Mouse (Mus musculus) heart, embryonic 14.5 days (tissue): ENCODE measurements at regions not wholly inside any gene's neighbourhood (a gene's known extent, or its start where the extent isn't known, plus 50 kb on each side); places are given as distances from the start of the nearest gene placed in this dataset.

Source experiments
- ATAC-seq: fragments of 200-750 bp; cut with Nextera tagmentation; 2 replicates; pipeline ENCODE4 v1.8.0; 2017; ENCODE audit warnings: low read depth, moderate TSS enrichment; ENCODE audit not compliant: insufficient number of reproducible peaks, insufficient read depth, low FRiP score
- H3K27ac ChIP-seq, 2 experiments: fragments of 200-500 bp in 1 of 2; fragments of 300-500 bp in 1 of 2; sonication (generic) in 1 of 2; replicated peaks in 1 of 2; 2 replicates each; pipeline ENCODE4 v1.5.1; 2012 to 2014; ENCODE audit warnings: low read depth in 2 of 2, low read length in 2 of 2, control low read depth in 1 of 2, mild to moderate bottlenecking in 1 of 2, mixed read lengths in 1 of 2; ENCODE audit not compliant: control insufficient read depth in 1 of 2, insufficient read depth in 1 of 2
- H3K27me3 ChIP-seq: fragments of 300-500 bp; sonication (generic); 2 replicates; pipeline ENCODE4 v1.6.1; 2014; ENCODE audit warnings: mild to moderate bottlenecking, low read length, control low read depth; ENCODE audit not compliant: control insufficient read depth, insufficient read depth
- H3K36me3 ChIP-seq: fragments of 300-500 bp; sonication (generic); 2 replicates; pipeline ENCODE4 v1.6.1; 2014; ENCODE audit warnings: mild to moderate bottlenecking, control low read depth, low read length, mixed read lengths; ENCODE audit not compliant: control insufficient read depth, insufficient read depth
- H3K4me1 ChIP-seq, 2 experiments: fragments of 200-500 bp in 1 of 2; fragments of 300-500 bp in 1 of 2; sonication (generic) in 1 of 2; 2 replicates each; pipeline ENCODE4 v1.6.1; 2012 to 2014; ENCODE audit warnings: low read length in 2 of 2, control low read depth in 1 of 2, mixed read lengths in 1 of 2; ENCODE audit not compliant: control insufficient read depth in 2 of 2, insufficient read depth in 2 of 2
- H3K4me2 ChIP-seq: fragments of 300-500 bp; sonication (generic); 2 replicates; pipeline ENCODE4 v1.6.1; 2014; ENCODE audit warnings: mild to moderate bottlenecking, low read length
- H3K4me3 ChIP-seq, 2 experiments: fragments of 200-500 bp in 1 of 2; fragments of 300-500 bp in 1 of 2; sonication (generic) in 1 of 2; 2 replicates each; pipeline ENCODE4 v1.5.1; 2012 to 2014; ENCODE audit warnings: low read length in 2 of 2, mild to moderate bottlenecking in 2 of 2, control low read depth in 1 of 2, low read depth in 1 of 2, moderate library complexity in 1 of 2; ENCODE audit not compliant: control insufficient read depth in 1 of 2, insufficient read depth in 1 of 2
- H3K9ac ChIP-seq: fragments of 300-500 bp; sonication (generic); 2 replicates; pipeline ENCODE4 v1.6.1; 2014; ENCODE audit warnings: mild to moderate bottlenecking, low read length
- H3K9me3 ChIP-seq: fragments of 300-500 bp; sonication (generic); 2 replicates; pipeline ENCODE4 v1.6.1; 2016; ENCODE audit warnings: low read length, control low read depth; ENCODE audit not compliant: control insufficient read depth
- WGBS: fragments of 180-500 bp; shearing (Covaris S2); extraction: QIAGEN DNeasy Blood & Tissue Kit; methylation state at CpG from one replicate; pipeline ENCODE4 v1.1.7; 2014; 5-methylcytosine and 5-hydroxymethylcytosine counted together

DNA sequence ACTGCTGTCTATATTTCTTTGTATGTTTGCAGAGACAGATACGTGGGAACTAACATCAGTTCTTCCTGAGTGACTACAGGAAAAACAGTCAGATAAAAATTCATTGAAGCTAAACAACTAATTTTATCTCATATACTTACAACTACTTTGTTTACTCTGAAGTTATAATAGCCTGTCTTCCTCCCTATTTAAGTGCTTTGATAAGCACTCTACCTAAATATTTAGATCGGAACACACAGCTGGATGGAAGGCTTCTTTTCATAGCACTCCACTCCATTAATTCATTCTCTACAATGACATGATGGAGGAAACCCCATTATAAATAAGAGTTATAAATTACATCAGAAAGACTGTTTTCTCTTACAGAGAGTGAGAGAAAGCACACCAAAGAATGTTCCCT, 438.5 kb upstream of the Sptlc3 start:
- Histone ChIP-seq H3K36me3 (no peaks in the 10 kb centered on the region), H3K4me3 (no peak overlapping the region), H3K9ac (no peak overlapping the region), H3K4me1 (no peaks in the 10 kb centered on the region), H3K27me3 (no peaks in the 10 kb centered on the region), H3K9me3 (no peaks in the 10 kb centered on the region), H3K27ac (no peak overlapping the region), H3K4me2 (no peak overlapping the region)
- ATAC-seq = no peak
- WGBS = 65% methylated on average over 2 of the region's 2 CpGs

- Histone ChIP-seq H3K4me3 (no peak overlapping the region), H3K36me3 (no peaks in the 10 kb centered on the region), H3K4me2 (no peak overlapping the region), H3K27me3 (no peaks in the 10 kb centered on the region), H3K9me3 (no peaks in the 10 kb centered on the region), H3K27ac (no peak overlapping the region), H3K4me1 (no peaks in the 10 kb centered on the region), H3K9ac (no peak overlapping the region)
- 76% methylated on average over 6 of the region's 6 CpGs for WGBS
- no peak for ATAC-seq
Observed at GRCm38 (mm10) chr2:139069276-139069961, 424.3 kb upstream of the Sptlc3 start.

DNA sequence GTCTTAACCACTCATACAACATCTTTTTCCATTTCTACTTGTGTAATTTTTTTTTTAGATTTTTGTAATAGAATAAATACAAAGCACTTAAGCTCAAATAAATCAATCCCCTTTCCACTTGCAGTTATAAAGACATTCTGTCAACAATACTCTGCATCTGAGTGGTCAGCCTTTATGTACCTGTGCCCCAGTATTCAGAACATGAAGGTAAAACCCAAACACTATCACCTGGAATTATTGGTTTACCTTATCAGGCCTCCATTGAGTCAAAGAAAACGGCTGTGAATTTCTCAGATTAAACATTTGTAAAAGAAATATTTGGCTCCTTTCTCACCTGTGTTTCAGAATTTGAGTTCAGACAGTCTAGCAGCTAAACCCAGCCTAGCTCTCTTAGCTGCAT, 422.0 kb upstream of the Sptlc3 start:
- Histone ChIP-seq H3K27ac (no peak overlapping the region), H3K4me2 (no peak overlapping the region), H3K27me3 (no peaks in the 10 kb centered on the region), H3K9ac (no peak overlapping the region), H3K36me3 (no peaks in the 10 kb centered on the region), H3K4me3 (no peak overlapping the region), H3K9me3 (no peaks in the 10 kb centered on the region), H3K4me1 (no peaks in the 10 kb centered on the region)
- ATAC-seq = no peak
- 50% methylated on average over 1 of the region's 1 CpGs for WGBS

GRCm38 (mm10) chr2:139093487-139094066, 400.1 kb upstream of the Sptlc3 start:
- no peak for ATAC-seq
- Histone ChIP-seq H3K4me3 (no peak overlapping the region), H3K27ac (no peak overlapping the region), H3K9ac (no peak overlapping the region), H3K36me3 (no peaks in the 10 kb centered on the region), H3K9me3 (0 out of 2 replicates have a peak, but pooled peaks cover 2% of the 10 kb centered on the region), H3K4me2 (no peak overlapping the region), H3K4me1 (no peaks in the 10 kb centered on the region), H3K27me3 (no peaks in the 10 kb centered on the region)
- WGBS = 69% methylated on average over 6 of the region's 6 CpGs

DNA sequence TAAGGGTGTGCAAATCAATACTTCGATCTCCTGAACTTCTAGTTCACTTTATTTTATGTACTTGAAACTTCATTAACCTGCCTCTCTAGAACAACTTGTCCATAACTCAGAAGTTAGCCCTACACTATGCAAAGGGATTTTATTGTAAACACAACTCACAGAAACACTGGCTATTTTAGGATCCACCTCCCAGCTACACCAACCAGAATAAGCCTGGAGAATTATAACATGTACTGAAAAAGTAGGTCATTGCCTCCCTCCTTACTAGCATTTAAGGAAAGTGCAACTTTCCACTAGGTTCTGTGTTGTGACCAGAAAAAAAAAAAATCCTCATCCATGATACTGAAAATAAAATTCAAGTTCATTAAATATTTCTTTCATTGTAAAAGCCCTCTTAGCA, 382.0 kb upstream of the Sptlc3 start:
- Histone ChIP-seq H3K9me3 (no peaks in the 10 kb centered on the region), H3K4me2 (no peak overlapping the region), H3K36me3 (no peaks in the 10 kb centered on the region), H3K27ac (no peak overlapping the region), H3K9ac (no peak overlapping the region), H3K4me3 (no peak overlapping the region), H3K27me3 (no peaks in the 10 kb centered on the region), H3K4me1 (no peaks in the 10 kb centered on the region)
- WGBS = 76% methylated on average over 1 of the region's 1 CpGs
- no peak for ATAC-seq

- Histone ChIP-seq H3K27ac (no peak overlapping the region), H3K4me2 (no peak overlapping the region), H3K27me3 (no peaks in the 10 kb centered on the region), H3K4me1 (no peaks in the 10 kb centered on the region), H3K9me3 (no peaks in the 10 kb centered on the region), H3K36me3 (no peaks in the 10 kb centered on the region), H3K4me3 (no peak overlapping the region), H3K9ac (no peak overlapping the region)
- WGBS = 77% methylated on average over 4 of the region's 4 CpGs
- no peak for ATAC-seq
Observed at GRCm38 (mm10) chr2:139114523-139114922, 379.2 kb upstream of the Sptlc3 start.

DNA sequence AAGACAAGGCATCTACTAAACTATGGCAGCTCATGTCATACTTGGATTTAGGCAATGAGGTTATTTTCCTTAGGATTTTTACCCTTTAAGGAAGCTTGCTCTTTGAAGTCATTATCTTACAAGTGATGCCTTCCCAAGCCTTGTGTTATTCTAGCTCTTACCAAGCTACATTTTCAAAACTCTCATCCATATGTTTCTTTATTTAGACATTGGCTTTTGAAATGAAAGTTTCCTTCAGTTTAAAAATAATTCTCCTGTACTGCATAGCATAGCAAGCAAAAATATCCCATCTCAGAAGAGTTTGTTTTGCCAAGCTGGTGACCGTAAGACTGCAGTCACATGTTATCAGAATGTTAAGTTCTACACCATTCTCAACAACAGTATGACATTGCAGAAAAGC, 372.8 kb upstream of the Sptlc3 start:
- no peaks in the 10 kb centered on the region for H3K27me3 ChIP-seq
- H3K27ac ChIP-seq = no peak overlapping the region
- ATAC-seq = no peak

DNA sequence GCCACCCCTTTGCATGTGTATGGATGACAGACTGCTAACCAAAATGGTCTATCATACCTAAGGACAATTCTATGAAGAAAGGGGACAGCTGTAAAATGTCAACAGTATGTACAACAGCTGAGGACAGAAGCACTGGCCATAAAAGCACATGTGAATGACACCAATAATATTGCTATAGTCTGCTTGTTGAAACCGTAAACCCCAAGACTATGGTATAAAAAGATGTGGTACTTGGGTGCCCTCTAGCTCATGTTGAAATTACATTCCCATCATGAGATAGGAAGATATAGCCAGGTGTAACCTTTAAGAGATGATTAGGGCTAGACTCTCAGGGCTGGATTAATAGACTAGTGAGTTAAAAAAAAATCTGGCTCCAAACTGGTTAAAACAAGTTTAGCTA, 361.6 kb upstream of the Sptlc3 start:
- Histone ChIP-seq H3K4me2 (no peak overlapping the region), H3K27ac (no peak overlapping the region), H3K9me3 (no peaks in the 10 kb centered on the region), H3K27me3 (no peaks in the 10 kb centered on the region), H3K4me1 (no peaks in the 10 kb centered on the region), H3K9ac (no peak overlapping the region), H3K36me3 (no peaks in the 10 kb centered on the region), H3K4me3 (no peak overlapping the region)
- no peak for ATAC-seq
- 70% methylated on average over 1 of the region's 1 CpGs for WGBS

More for the DNA sequence above, 372.8 kb upstream of the Sptlc3 start:
- Histone ChIP-seq H3K4me3 (no peak overlapping the region), H3K9me3 (no peaks in the 10 kb centered on the region), H3K4me2 (no peak overlapping the region), H3K9ac (no peak overlapping the region), H3K4me1 (no peaks in the 10 kb centered on the region), H3K36me3 (no peaks in the 10 kb centered on the region)
- 71% methylated on average over 1 of the region's 1 CpGs for WGBS
